Mouse (Mus musculus) gastrocnemius, postnatal 4 days (tissue): ENCODE data around the gene Vps33a. TPM values are rescaled to one million over a fixed set of nuclear protein-coding genes. Genes with fewer than 3 reads are reported as not detected.

Experiments used
- DNase-seq, 2 experiments: peaks; one replicate each; pipeline ENCODE4 v3.0.0; 2021 to 2022; ENCODE audit warnings: low spot score in 2 of 2, mixed read lengths in 2 of 2
- long read RNA-seq, 2 experiments: library from polyadenylated mRNA; stranded (forward); transcript quantifications; one replicate each; pipeline ENCODE4 v2.0.0; 2021
- total RNA-seq, 2 experiments: library from RNA; stranded (reverse); gene quantifications; 2 replicates each; pipeline ENCODE4 v1.2.3; 2021

The Vps33a gene
- 10 to 100 TPM; 31.5 to 31.9 TPM for total RNA-seq
- long read RNA-seq, experiment 1, full-length matches to known transcripts, result 68 of 78 reads
- long read RNA-seq, experiment 1, partial matches to known transcripts, result 5 of 78 reads
- long read RNA-seq, experiment 1, other reads (novel, unspliced or antisense), result 5 of 78 reads
- long read RNA-seq, experiment 2, full-length matches to known transcripts, result 68 of 85 reads
- long read RNA-seq, experiment 2, partial matches to known transcripts, result 7 of 85 reads
- long read RNA-seq, experiment 2, other reads (novel, unspliced or antisense), result 10 of 85 reads

DNA sequence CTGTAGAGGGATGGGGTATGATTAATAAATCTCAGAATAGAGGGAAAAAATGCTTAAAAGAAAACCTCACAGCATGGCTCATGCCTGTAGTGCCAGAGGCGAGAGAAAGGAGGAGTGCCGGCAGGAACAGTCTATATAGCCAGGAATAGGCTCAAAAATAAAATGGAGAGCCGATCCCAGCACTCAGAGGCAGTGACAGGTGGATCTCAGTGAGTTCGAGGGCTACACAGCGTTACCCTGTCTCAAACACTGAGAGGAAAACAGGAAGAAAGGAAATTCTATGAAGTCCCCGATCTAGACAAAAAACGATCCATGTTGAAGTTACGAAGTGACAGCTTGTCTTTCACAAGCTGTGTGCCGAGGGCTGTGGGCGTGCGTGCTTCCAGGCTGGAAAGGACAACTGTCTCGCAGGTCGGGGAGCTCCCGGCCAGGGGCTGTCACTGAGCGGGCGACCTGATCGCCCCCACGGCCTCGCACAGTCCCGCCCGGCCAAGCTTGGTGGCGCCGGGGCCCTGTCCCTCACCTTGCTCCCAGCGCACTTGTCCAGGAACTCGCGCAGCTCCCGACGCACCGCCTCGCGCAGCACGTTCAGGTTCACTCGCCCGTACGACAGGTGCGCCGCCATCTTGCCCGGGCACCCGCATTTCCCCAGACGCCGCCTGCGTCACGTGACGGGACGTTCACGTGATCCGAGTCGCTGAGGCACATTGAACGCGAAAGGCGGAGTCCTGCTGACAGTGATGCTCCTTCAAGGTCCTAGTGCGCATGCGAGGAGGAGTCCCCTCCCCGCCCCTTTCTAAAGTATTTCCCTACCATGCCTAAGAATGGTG, at the start of gene Vps33a:
TSS of gene Vps33a (minus strand) at position 682 of the 830 bp plus-strand sequence.
- peak; percentile 98 to 99 for DNase-seq

DNA sequence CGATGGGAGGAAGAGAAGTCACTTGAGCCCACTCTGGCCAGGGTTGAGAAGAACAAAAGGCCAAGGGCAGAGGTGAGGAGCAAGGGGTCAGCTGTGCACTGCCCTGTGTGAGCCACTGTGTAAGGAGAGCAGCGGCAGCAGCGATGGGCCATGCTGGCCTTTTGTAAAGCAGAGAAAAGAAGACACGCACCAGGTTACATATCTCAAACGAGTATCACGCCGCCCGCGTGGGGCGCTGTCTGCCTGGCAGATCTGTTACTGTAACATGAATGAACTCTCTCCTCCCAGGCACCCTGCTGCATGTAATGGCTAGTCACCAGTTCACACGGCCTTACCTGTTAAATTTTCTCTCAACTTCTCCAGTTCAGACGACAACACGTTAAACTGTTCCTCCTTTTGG, 49.6 kb upstream of the Vps33a start:
- DNase-seq, result no peak

DNA sequence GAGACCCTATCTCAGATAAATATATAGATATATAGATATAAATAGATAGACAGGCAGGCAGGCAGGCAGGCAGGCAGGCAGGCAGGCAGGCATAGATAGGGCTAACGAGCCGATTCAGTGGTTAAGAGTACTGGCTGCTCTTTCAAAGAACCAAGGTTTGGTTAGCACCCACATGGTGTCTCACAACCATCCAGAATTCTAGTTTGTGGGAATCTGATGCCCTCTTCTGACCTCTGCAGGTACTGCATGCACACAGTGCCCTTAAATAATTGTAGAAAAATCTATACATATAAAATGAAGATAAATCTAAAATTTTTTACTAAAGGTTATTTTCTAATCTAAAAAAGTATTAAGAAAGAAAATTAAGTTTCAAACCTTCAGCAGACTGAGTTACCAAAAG, 45.7 kb upstream of the Vps33a start:
- no peak for DNase-seq

DNA sequence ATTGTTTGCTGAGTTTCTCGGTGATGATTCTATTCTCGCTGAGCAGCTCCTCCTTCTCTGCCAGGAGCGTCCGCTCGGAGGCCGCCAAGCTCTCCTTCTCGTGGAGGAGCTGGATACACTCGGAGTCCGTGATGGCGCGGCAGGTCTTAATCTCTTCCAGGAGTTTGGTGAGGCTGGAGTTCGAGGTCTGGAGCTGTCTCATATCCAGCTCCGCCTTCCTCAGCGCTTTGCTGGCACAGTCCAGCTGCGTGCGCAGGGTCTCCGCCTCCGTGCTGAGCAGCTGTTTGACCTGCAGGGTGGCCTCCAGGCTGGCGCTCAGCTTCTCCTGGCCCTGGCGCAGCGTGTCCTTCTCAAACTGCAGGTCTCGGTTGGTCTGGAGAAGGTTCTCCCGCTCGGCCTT, 41.4 kb upstream of the Vps33a start:
- no peak for DNase-seq

DNA sequence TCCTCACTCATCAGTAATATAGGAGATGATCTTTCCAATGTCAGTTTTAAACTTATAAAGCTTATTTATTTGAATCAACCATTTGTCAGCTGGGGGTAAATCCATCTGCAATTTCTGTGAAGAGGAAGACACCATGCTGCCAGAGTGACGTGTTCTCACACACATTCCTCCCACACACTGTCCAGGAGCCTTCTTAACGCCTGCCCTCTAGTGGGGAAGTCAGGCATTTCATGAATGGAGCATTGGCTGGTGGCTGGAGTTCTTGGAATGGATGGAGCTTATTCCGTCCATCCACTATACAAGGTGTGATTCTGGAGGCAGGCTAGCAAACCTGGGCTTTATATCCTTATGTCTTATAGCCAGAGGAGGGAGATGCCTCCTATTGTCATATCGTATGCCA, 37.0 kb upstream of the Vps33a start:
- peak in 1 of 2 experiments; percentile 60 for DNase-seq

DNA sequence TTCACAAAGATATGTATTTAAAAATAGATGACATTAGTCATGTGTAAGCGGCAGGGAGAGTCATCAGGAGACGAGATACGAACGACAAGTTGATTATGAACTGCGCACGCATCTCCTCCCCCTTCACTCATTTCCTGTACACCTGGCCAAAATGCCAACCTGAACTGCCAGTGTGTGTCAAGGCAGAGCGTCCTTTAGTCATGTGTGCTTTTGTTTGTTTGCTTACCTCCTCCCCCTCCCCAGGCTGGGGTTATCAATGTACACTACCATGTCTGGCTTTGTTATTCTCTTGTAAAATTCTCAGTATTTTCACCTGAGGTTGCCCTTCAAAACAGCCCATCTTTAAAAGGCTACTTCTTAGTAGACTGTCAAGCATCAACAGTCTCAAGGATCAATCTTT, 36.6 kb upstream of the Vps33a start:
- no peak for DNase-seq

DNA sequence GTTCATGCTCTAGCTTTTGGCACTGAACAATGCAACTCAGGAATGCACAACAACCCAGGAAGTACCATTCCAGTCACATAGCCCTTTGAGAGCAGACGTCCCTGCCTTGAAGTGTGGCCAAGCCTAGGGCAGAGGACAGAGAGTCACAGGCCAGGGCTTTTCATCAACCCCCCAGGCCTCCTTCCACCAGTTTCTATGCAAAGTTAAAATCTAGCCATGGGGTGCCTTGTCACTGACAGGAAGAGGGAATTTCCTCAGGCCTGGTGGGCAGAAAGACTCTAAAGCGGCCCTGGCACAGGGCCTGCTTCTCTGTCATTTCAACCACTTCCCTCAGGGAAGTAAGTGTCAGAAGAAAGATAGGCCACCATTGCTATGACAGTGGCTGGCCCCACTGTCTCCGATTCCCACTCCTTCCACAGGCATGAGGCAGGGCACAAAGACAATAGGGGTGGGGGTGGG, 34.4 kb upstream of the Vps33a start:
- DNase-seq, result no peak

DNA sequence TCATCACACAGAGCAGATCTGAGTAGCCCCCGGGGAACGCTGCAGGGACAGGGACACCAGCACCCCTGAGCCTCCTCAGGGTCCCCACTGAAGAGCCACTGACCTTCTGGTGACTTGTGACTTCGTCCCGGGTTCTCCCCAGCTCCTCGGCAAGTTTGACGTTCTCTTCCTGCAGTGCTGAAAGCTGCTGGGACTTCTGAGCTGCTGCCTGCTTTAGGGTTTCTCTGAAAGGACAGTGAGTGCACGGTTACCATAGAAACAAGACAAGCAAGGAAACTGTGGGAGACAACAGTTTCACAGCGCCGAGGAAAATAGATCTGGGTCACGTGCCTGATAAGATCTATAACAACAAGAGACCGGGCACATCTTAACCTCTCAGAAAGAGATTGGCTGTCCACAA, 30.7 kb upstream of the Vps33a start:
- DNase-seq, result no peak

DNA sequence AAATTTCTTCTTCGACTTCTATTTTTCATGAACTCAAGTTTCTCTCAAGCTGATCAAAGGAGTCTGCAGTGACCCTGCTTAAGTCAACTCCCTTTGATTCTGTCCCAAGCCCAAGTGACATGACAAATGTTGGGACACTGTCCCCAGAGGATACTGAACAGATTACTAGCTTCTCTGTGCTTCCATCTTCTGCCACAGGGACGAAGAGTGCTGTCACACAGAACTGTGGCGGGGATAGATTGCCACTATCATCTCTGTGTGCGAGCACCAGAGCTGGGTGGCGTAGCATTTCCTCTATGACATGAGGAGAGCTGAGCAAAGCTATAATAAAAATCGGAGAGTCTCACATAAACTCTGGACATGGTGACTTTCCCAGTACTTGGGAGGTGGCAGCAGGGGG, 29.3 kb upstream of the Vps33a start:
- no peak for DNase-seq

DNA sequence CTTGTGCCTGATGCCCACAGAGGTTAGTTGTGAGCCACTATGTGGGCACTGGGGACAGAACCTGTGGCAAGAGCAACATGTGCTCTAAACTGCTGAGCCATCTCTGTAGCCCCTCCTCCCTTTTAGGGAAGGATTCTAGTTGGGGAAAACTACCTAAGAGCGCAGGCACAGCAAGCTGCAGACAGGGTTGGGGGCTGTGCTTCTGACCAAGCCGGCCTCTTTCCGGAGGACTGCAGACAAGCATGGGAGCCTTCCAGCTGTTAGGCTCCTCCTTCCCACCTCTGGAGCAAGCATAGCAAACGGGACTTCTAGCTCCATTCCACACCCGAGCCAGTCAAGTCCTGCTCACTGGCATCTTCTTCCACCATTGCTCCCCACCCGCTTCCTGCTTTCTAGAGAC, 26.5 kb upstream of the Vps33a start:
- DNase-seq, result no peak

DNA sequence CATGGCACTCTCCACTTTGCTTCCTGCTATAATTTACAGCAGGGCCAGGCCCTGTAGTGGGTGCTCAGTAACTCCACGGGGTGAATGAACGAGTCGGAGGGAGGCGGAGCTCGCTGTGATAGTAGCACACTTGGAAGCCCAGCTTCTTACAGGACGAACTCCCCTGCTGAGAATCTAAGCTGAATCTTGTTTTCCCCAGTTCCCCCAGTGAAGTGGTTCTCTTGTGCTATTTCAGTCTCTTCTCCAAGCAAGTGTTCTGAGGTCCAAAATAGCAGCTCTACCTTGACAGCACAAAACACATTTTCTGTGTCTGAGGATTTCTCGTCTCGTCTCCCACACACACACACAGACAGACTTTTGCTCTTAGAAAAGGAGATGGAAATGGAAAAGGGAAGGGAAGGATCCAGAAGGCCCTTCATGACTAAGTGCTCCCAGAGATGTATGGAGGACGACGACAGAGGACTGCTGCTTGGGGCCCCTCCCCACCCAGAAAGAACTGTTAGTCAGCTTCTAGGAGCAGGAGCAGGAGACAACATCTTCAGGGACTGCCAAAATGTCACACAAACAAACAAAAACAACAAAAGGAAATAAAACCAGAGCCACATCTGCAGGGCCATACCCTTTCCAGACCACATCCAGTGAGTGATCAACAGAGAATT, 20.9 kb upstream of the Vps33a start:
- no peak for DNase-seq

DNA sequence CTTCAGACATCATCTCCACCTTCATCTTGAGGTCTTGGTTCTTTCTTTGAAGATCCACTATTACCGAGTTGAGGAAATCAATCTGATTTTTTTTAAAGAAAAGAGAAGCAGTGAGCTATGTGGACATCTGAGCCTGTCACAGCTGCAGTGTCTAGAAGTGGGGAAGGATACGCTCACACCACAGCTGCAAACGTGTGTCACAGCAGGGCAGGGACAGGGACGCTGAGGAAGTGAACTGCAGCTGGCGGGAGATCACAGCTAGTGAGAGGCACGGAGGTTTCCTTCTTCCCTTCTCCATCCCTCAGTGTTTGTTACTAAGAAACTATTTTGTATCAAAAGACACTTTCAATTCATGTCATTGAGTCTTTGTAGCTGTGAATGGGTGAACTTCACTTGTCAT, 7.2 kb upstream of the Vps33a start:
- no peak for DNase-seq

DNA sequence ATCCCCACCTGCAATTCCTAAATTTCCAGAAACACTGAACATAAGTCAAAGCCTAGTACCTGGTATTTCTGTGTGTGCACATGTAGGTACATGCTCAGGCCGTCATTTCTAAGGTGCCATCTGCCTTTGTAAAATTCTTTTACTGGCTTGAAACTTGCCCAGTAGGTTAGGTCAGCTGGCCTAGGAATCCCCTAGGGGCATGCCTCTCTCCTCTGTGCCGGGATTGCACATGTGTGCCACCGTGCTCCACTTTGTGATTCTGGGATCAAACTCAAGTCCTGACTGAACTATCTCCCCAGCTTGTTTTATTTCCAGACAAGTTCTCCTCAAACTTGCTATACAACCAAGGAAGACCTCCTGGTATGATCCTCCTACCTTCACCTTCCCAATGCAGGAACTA, 3.9 kb upstream of the Vps33a start:
- DNase-seq, result no peak

DNA sequence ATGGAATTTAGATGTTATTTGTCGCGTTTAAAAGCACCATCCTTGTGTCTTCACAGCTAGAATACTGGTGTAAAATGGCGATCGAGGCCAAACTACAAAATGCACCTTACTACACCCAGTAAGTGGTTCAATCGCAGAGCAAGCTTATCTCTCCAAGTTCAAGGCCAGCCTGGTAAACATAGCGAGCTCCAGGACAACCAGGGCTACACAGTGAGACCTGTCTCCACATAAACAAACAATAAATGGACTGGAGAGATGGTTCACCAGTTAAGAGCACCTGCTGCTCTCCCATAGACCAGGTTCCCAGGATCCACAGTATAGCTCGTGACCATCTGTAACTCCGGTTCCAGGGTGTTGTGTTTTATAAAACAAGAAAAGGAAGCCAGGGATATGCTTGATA, 524 bp upstream of the Vps33a start:
- DNase-seq, result no peak

DNA sequence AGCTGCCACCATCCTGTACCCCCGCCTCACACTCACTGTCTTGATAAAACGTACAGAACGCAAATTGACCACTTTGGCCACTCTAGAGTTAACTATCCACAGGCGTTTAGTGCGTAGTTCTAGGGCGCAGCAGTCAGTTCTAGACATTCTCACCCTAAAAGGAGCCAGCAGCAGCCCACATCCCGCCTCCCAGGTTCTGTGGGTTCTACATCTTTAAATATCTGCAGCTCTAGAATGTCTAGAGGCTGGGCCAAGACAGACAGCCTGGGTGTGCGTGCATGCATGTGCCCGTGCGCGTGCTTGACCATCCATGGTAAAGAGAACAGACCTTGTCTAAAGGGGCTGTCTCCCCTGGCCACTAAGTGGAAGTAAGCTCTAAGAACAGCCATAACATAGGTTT, 11.7 kb downstream of the Vps33a start:
- DNase-seq, result peak in 1 of 2 experiments; percentile 1

DNA sequence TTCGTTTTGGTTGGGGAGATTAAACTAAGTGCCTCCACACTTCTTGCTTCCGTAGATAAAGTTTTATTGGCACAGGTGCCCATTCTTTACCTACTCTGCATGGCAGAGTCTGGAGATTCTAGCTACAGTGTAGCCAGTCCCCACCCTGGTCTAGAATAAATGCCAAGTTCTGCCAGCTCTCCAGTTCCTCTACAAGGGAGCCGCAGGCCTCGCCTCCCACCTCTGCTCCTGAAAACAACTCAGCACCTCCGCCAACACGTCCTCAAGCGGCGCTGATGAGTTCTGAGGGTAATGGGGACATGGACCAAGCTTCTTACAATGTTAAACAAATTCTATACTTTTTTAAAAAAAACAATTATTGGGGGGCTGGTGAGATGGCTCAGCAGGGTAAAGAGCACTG, 13.2 kb downstream of the Vps33a start:
- DNase-seq, result peak in 1 of 2 experiments; percentile 4

DNA sequence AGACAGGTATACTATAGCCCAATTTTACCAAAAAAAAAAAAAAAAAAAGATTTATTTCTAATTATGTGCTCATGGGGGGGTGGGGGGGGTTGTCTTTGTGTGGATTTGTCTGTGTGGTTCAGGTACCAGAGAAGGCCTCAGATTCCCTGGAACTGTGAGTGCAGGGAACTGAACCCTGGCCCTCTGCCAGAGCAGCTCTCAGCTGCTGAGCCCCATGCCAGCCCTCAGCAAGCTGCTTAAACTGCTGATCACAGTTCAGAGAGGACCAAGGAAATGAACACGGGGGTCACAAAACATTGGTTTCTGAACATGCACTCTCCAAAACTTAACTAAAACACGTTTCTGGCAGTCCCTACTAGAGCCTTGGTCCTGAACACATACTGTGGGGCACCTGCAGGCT, 16.4 kb downstream of the Vps33a start:
- DNase-seq, result peak in 1 of 2 experiments; percentile 49

DNA sequence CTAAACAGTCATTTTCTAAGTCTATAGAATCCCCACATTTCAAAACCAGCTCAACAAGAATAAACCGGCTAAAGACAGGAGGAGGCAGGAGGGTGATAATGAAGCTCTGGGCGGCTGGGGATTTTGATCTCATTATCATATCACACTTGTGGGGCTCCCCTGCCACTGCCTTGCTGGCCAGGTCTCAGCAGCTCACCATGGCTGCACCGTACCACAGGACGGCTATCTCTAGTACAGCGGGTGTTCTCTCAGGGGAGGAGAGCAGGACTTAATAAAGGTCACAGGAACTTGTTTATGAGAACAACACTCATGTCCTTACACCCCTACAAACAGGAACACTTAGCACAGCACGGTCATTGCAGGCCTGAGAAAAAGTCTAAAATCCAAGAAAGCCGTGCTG, 17.1 kb downstream of the Vps33a start:
- DNase-seq, result peak in 1 of 2 experiments; percentile 4

DNA sequence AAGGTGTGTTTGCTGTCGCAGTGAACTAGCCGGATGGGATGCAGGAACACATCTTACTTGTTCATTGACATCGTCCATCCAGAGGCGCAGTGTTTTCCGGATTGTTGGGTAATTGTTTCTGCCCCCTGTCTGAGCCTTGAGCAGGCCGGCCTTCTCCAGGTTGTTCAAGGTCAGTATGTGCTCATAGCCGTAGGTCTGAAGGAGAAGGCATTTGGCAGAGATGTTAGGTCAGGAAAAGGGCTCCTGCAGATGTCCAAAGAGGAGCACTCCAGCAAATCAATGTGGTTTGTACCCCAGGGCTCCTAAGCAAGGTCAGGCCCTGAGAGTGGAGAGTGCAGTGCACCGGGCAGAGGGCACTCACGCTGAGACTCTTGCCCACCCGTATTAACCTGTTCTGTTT, 39.0 kb downstream of the Vps33a start:
- peak in 1 of 2 experiments; percentile 4 for DNase-seq

DNA sequence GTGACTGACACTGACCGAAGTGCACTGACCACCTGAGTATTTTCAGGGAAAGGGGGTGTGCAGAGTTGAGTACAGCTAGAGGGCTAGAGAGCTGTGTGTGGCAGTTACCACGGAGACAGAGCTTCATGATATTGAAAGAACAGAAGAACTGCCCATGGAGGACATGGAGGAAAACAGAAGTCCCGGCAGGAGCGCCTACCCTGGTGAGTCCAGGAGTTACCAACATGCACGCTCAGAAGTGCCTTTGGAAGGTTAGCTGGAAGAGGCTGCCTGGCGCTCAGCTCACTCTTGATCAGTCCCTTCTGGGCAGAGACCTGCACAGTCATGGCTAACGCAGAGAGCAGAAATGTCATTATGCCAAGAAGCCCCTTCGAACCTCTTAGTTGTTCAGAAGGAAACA, 42.8 kb downstream of the Vps33a start:
- peak in 1 of 2 experiments; percentile 5 for DNase-seq

DNA sequence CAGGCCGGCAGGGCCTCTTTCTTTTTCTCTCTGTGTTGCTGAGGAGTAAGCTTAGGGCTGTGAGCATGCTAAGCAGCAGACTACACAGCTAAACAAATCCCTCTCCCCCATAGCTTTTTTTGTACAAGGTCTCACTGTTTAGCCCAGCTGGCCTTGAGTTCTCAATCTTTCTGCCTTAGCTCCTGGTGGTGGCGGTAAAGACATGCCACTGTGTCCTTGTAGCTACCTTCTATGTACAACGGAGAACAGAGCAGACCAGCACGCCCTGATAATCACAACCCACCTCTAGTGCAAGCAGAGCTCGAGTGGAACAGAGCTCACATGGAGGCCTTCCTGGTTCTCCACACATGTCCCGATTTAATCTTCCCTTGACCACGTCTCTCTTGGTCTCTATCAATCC, 44.2 kb downstream of the Vps33a start:
- DNase-seq, result peak in 1 of 2 experiments; percentile 1

DNA sequence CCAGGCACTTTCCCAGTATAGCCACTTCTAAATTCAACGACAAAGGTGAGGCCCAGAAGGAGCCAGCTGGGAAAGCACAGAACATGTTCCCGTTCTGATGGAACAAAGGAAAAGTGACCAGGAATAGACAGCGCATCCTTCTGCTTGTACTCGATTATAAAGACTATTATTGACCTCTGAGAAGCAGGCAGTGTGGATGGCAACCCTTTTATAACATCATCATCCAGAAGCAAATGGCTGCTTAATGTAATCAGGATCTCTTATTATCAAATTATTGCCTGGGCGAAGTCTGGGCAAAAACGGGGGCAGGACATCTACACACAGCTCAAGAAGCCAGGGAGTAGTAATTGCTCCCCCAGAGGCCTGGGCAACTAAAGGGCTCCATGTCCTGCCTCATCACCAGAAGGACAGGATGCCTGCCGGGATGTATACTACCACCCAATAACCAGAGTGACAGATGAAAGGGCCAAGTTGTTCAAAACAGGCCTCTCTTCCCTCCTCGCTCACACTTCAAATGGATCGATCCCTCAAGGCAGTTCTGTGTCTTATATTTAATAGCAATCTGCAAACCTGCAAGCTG, 46.8 kb downstream of the Vps33a start:
- peak in 1 of 2 experiments; percentile 4 for DNase-seq
